Mouse (Mus musculus): ENCODE data around the gene AI413582. TPM values are rescaled to one million over a fixed set of nuclear protein-coding genes. Genes with fewer than 3 reads are reported as not detected.

Gene AI413582
- total RNA-seq (2021) = 1 to 10 TPM; 3.0 to 3.3 TPM
- long read RNA-seq, experiment 1, partial matches to known transcripts = 0 of 4 reads
- long read RNA-seq, experiment 1, other reads (novel, unspliced or antisense) = 0 of 4 reads
- long read RNA-seq, experiment 2, partial matches to known transcripts = 0 of 2 reads
- long read RNA-seq, experiment 2, other reads (novel, unspliced or antisense) = 1 of 2 reads

- H3K27ac ChIP-seq = peak within 1 kb of the TSS; percentile 88
These were observed at the start of gene AI413582 for GRCm38 (mm10) chr17:27565163-27565941. Gene AI413582 (minus strand): TSS chr17:27565756.

GRCm38 (mm10) chr17:27613016-27613415 is 47.5 kb upstream of the AI413582 start:
- Histone ChIP-seq H3K4me3 (no peak overlapping the region), H3K27ac (peak overlapping the region; percentile 86)
- intact Hi-C loops (cut with DNase I) = no loop called here
- DNase-seq = peak; percentile 45
- TF ChIP-seq CTCF (IDR thresholded peaks at IDR 0.05) = no peak

More at GRCm38 (mm10) chr17:27565163-27565941, at the start of gene AI413582:
- H3K4me3 ChIP-seq = peak within 1 kb of the TSS; percentile 86
- no peak; the same call in 1 of the 2 replicates for TF ChIP-seq CTCF (IDR thresholded peaks at IDR 0.05)
- DNase-seq = peak; percentile 97
- intact Hi-C loops (cut with DNase I) = loop anchor here (1.0 kb wide), 1 partner anchor 64 kb away; no protein-coding TSS in a partner anchor

GRCm38 (mm10) chr17:27611994-27612393 is 46.4 kb upstream of the AI413582 start:
- TF ChIP-seq CTCF (IDR thresholded peaks at IDR 0.05) = no peak
- DNase-seq = no peak
- intact Hi-C loops (cut with DNase I) = no loop called here
- Histone ChIP-seq H3K4me3 (no peak overlapping the region), H3K27ac (peak overlapping the region; percentile 86)

- intact Hi-C loops (cut with DNase I) = no loop called here
- H3K27ac ChIP-seq = peak overlapping the region; percentile 86
- no peak for DNase-seq
- TF ChIP-seq CTCF (IDR thresholded peaks at IDR 0.05) = no peak
- no peak overlapping the region for H3K4me3 ChIP-seq
These were observed 45.9 kb upstream of the AI413582 start for GRCm38 (mm10) chr17:27611519-27611884.

- no peak for TF ChIP-seq CTCF (IDR thresholded peaks at IDR 0.05)
- intact Hi-C loops (cut with DNase I) = no loop called here
- H3K27ac ChIP-seq = peak overlapping the region; percentile 86
- no peak overlapping the region for H3K4me3 ChIP-seq
- peak; percentile 49 for DNase-seq
These were observed 45.3 kb upstream of the AI413582 start for GRCm38 (mm10) chr17:27610679-27611518.

GRCm38 (mm10) chr17:27609576-27609975 is 44.0 kb upstream of the AI413582 start:
- DNase-seq = no peak
- no peak for TF ChIP-seq CTCF (IDR thresholded peaks at IDR 0.05)
- H3K4me3 ChIP-seq = no peak overlapping the region
- intact Hi-C loops (cut with DNase I) = no loop called here
- H3K27ac ChIP-seq = no peak overlapping the region

- peak overlapping the region; percentile 92 for H3K27ac ChIP-seq
- intact Hi-C loops (cut with DNase I) = loop anchor here (2.0 kb wide), 1 partner anchor 19 kb away; the partner anchor contains the start of gene Nudt3
- DNase-seq = peak; percentile 90
- no peak for TF ChIP-seq CTCF (IDR thresholded peaks at IDR 0.05)
- peak overlapping the region; percentile 42 for H3K4me3 ChIP-seq
These were observed 38.1 kb upstream of the AI413582 start for GRCm38 (mm10) chr17:27603522-27604234.

- intact Hi-C loops (cut with DNase I) = loop anchor here (2.0 kb wide), 1 partner anchor 20 kb away; the partner anchor contains the start of gene Nudt3
- Histone ChIP-seq H3K27ac (peak overlapping the region; percentile 92), H3K4me3 (peak overlapping the region; percentile 42)
- TF ChIP-seq CTCF (IDR thresholded peaks at IDR 0.05) = no peak
- DNase-seq = no peak
These were observed 37.5 kb upstream of the AI413582 start for GRCm38 (mm10) chr17:27603036-27603435.

GRCm38 (mm10) chr17:27600869-27601268 is 35.3 kb upstream of the AI413582 start:
- Histone ChIP-seq H3K4me3 (no peak overlapping the region), H3K27ac (peak overlapping the region; percentile 92; the same call in 1 of the 2 replicates)
- intact Hi-C loops (cut with DNase I) = no loop called here
- no peak for TF ChIP-seq CTCF (IDR thresholded peaks at IDR 0.05)
- no peak for DNase-seq

GRCm38 (mm10) chr17:27600286-27600685 is 34.7 kb upstream of the AI413582 start:
- Histone ChIP-seq H3K27ac (peak overlapping the region; percentile 92; the same call in 1 of the 2 replicates), H3K4me3 (no peak overlapping the region)
- TF ChIP-seq CTCF (IDR thresholded peaks at IDR 0.05) = no peak
- DNase-seq = no peak
- intact Hi-C loops (cut with DNase I) = no loop called here

- peak overlapping the region; percentile 88 for H3K27ac ChIP-seq
- intact Hi-C loops (cut with DNase I) = no loop called here
- TF ChIP-seq CTCF (IDR thresholded peaks at IDR 0.05) = no peak
- peak; percentile 62 for DNase-seq
- peak overlapping the region; percentile 23 for H3K4me3 ChIP-seq
These were observed 31.0 kb upstream of the AI413582 start for GRCm38 (mm10) chr17:27596376-27597190.

Measured in gastrocnemius, adult 2 months (tissue).